Mouse (Mus musculus): ENCODE results near the gene Cdk11b.

DNA sequence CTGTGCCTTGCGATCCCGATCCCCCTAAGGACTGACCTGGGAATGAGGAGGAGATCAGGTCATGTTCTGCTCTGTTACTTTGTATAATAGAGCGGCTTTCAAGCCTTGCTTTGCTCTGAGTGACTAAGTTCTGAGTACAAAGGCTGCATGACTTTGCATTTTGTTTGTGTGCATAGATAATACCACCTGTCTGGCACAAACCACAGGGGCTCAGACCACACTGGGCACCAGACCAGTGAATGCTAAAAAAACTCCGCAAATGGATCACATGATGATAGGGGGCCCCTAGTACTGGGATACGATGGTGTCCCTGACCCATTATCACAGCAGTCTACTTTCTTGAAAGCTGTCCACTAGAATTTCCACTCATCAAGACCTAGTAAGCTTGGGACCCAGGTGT lies 28.0 kb upstream of the Cdk11b start:
- no peak for TF ChIP-seq POLR2A (IDR thresholded peaks at IDR 0.05; ENCODE audit: insufficient read length, low read depth)
- no peak for TF ChIP-seq MAX (IDR thresholded peaks at IDR 0.05; ENCODE audit: low read depth)
- no peak for TF ChIP-seq E2F4 (IDR thresholded peaks at IDR 0.05; ENCODE audit: insufficient read depth)
- no peak for TF ChIP-seq SRF (IDR thresholded peaks at IDR 0.05; ENCODE audit: control insufficient read depth, insufficient read length, low read depth)
- no peak for TF ChIP-seq USF1 (IDR thresholded peaks at IDR 0.05; ENCODE audit: low read depth)
- no peak for TF ChIP-seq CEBPB (IDR thresholded peaks at IDR 0.05; ENCODE audit: insufficient read depth, poor library complexity, severe bottlenecking)
- no peak for TF ChIP-seq POLR2AphosphoS2 (IDR thresholded peaks at IDR 0.05; ENCODE audit: insufficient read length, low read depth)
- no peak for TF ChIP-seq TCF12 (IDR thresholded peaks at IDR 0.05; ENCODE audit: insufficient read depth, poor library complexity, severe bottlenecking)

Data from myocyte (in vitro differentiated cells).